In genomic region chr10:99269301-99269701, GRCm38 (mm10) we compare ENCODE assay signal across 7 mouse cellular contexts. TPM values are rescaled to one million over a fixed set of nuclear protein-coding genes. Genes with fewer than 3 reads are reported as not detected.
DNase-seq lines count a peak whose midpoint lies in the region; ATAC-seq lines count a peak whose summit lies in the region.

No protein-coding gene starts in this region.

- H3K36me3 ChIP-seq in forebrain, embryonic 14.5 days (ENCODE audit: control insufficient read depth, insufficient read depth, low read length): no peaks in the 10 kb centered on the region
- H3K36me3 ChIP-seq in limb, embryonic 12.5 days: peaks cover 7% of the 10 kb centered on the region
- H3K36me3 ChIP-seq in neural tube, embryonic 15.5 days: no peaks in the 10 kb centered on the region

- peak overlapping the region; percentile 34; the same call in 1 of the 2 replicates for H3K4me2 ChIP-seq in forebrain, embryonic 14.5 days (ENCODE audit: low read length)
- peak overlapping the region; percentile 88 for H3K4me2 ChIP-seq in limb, embryonic 12.5 days
- peak overlapping the region; percentile 81 for H3K4me2 ChIP-seq in neural tube, embryonic 15.5 days

- DNase-seq in retina, postnatal 1 day: peak; percentile 66
- DNase-seq in retina, embryonic 14.5 days (ENCODE audit: low spot score): no peak
- DNase-seq in forebrain, embryonic 14.5 days (ENCODE audit: low spot score): peak; percentile 60
- no peak for DNase-seq in thymus, adult 18-20 months
- no peak for DNase-seq in cerebellum, adult 8-10 months

- H3K9me3 ChIP-seq in forebrain, embryonic 14.5 days (replicated peaks; ENCODE audit: control insufficient read depth, low read length): no peaks in the 10 kb centered on the region
- H3K9me3 ChIP-seq in limb, embryonic 12.5 days: no peaks in the 10 kb centered on the region
- H3K9me3 ChIP-seq in neural tube, embryonic 15.5 days (replicated peaks): no peaks in the 10 kb centered on the region

- peak overlapping the region; percentile 40; the same call in 1 of the 2 replicates for H3K27ac ChIP-seq in forebrain, embryonic 14.5 days (ENCODE audit: low read depth, low read length)
- peak overlapping the region; percentile 92 for H3K27ac ChIP-seq in limb, embryonic 12.5 days
- peak overlapping the region; percentile 51 for H3K27ac ChIP-seq in neural tube, embryonic 15.5 days (replicated peaks)

- peaks cover 24% of the 10 kb centered on the region for H3K4me1 ChIP-seq in forebrain, embryonic 14.5 days (ENCODE audit: control insufficient read depth, insufficient read depth, low read length)
- H3K4me1 ChIP-seq in limb, embryonic 12.5 days (replicated peaks): peaks cover 50% of the 10 kb centered on the region
- H3K4me1 ChIP-seq in neural tube, embryonic 15.5 days: peaks cover 43% of the 10 kb centered on the region

- no peak overlapping the region for H3K9ac ChIP-seq in forebrain, embryonic 14.5 days (ENCODE audit: low read length)
- peak overlapping the region; percentile 48; the same call in 1 of the 2 replicates for H3K9ac ChIP-seq in limb, embryonic 12.5 days (replicated peaks)
- H3K9ac ChIP-seq in neural tube, embryonic 15.5 days (replicated peaks): no peak overlapping the region

- no peak overlapping the region for H3K4me3 ChIP-seq in forebrain, embryonic 14.5 days (ENCODE audit: low read depth, low read length)
- 0 out of 2 replicates have a peak overlapping the region, but pooled peaks have one; percentile 3 for H3K4me3 ChIP-seq in limb, embryonic 12.5 days (replicated peaks)
- H3K4me3 ChIP-seq in neural tube, embryonic 15.5 days (replicated peaks): no peak overlapping the region

- peak; percentile 64 for ATAC-seq in forebrain, embryonic 14.5 days
- ATAC-seq in limb, embryonic 12.5 days (ENCODE audit: insufficient number of reproducible peaks, insufficient read depth, low FRiP score, low TSS enrichment, low read depth): peak; percentile 75
- ATAC-seq in neural tube, embryonic 15.5 days (ENCODE audit: low FRiP score): no peak

- 3% methylated on average over 4 of the region's 4 CpGs for WGBS in forebrain, embryonic 14.5 days
- 0% methylated on average over 4 of the region's 4 CpGs for WGBS in limb, embryonic 12.5 days
- 10% methylated on average over 4 of the region's 4 CpGs for WGBS in neural tube, embryonic 15.5 days

- H3K27me3 ChIP-seq in forebrain, embryonic 14.5 days (replicated peaks; ENCODE audit: control insufficient read depth, insufficient read depth, low read length): peaks cover 14% of the 10 kb centered on the region; the same call in 1 of the 2 replicates
- H3K27me3 ChIP-seq in limb, embryonic 12.5 days: no peaks in the 10 kb centered on the region
- H3K27me3 ChIP-seq in neural tube, embryonic 15.5 days (replicated peaks): peaks cover 7% of the 10 kb centered on the region; the same call in 1 of the 2 replicates

RNA-seq across cellular contexts. Expression of gene Dusp6, which starts 6.3 kb away (rescaled TPM):
- 34.1 and 40.1 TPM in 2 replicates for polyA plus RNA-seq in forebrain, embryonic 14.5 days (2014; fragmentation: Nextera tagmentation; extraction: Ambion mirVana)
- 117 and 122 TPM in 2 replicates for polyA plus RNA-seq in limb, embryonic 12.5 days (2016; fragmentation: Nextera tagmentation; extraction: Ambion mirVana)
- polyA plus RNA-seq in neural tube, embryonic 15.5 days (2015; fragmentation: Nextera tagmentation; extraction: Ambion mirVana): 28.2 and 31.5 TPM in 2 replicates

Comparison
In these comparisons a context has a peak if more than half of its experiments do, and no peak if none do; other contexts are left out.
1. DNase-seq: peak in retina, postnatal 1 day (single experiment) and forebrain, embryonic 14.5 days (single experiment); none in retina, embryonic 14.5 days (single experiment), thymus, adult 18-20 months (0 of 2) and cerebellum, adult 8-10 months (single experiment).
2. H3K27ac ChIP-seq: peak in every context shown above with its lines; median percentile 92 in limb, embryonic 12.5 days; 51 in neural tube, embryonic 15.5 days; 40 in forebrain, embryonic 14.5 days.
3. H3K4me2 ChIP-seq: peak in every context shown above with its lines; median percentile 88 in limb, embryonic 12.5 days; 81 in neural tube, embryonic 15.5 days; 34 in forebrain, embryonic 14.5 days.